Mouse (Mus musculus): ENCODE measurements at regions not wholly inside any gene's neighbourhood (a gene's known extent, or its start where the extent isn't known, plus 50 kb on each side); places are given as distances from the start of the nearest gene placed in this dataset.

DNA sequence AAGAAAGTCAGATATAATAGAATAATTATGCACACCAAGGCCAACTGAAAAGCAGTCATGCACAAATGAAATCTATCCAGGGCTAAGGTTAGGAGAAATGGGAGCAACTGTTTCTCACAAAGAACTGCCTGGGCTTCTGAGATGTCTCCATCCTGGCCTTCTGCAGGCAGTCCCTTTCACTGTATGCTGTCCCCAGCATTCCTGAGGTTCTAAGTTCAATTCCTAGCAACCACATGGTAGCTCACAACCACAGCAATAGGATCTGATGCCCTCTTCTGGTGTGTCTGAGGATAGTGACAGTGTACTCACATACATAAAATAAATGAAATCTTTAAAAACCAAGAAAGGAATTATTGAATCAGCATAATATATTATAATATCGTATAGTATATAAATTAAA lies 133.3 kb downstream of the Atxn7l3b start:
- no peak overlapping the region for H3K27ac ChIP-seq (replicated peaks)
- H3K4me1 ChIP-seq, result no peaks in the 10 kb centered on the region
- no peaks in the 10 kb centered on the region for H3K9me3 ChIP-seq (replicated peaks)
- no peak for ATAC-seq (ENCODE audit: low FRiP score)
- WGBS, result 93% methylated on average over 1 of the region's 1 CpGs
- H3K9ac ChIP-seq (replicated peaks), result no peak overlapping the region
- no peaks in the 10 kb centered on the region for H3K36me3 ChIP-seq
- no peaks in the 10 kb centered on the region for H3K27me3 ChIP-seq (replicated peaks)
- no peak overlapping the region for H3K4me3 ChIP-seq (replicated peaks)
- H3K4me2 ChIP-seq, result no peak overlapping the region

DNA sequence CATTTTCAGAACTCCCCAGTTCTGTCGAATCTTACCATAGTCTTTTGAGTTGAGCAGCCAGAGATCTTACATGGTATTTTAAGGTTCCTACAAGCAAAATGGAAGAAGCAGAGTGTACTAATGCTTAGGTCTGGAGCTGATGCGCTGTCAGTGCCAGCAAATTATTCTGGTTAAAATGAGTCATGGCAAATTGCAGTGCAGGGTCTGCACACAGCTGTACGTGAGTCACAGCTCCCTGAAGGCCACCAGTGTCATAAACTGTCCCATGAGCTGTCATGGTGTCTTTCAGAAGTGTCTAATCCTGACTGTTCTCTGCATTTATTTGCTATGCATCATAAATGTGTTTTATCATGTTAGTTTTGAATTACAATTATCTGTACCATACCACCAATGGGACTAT lies 140.6 kb downstream of the Atxn7l3b start:
- no peak overlapping the region for H3K4me3 ChIP-seq (replicated peaks)
- no peak overlapping the region for H3K9ac ChIP-seq (replicated peaks)
- 62% methylated on average over 3 of the region's 3 CpGs for WGBS
- no peaks in the 10 kb centered on the region for H3K9me3 ChIP-seq (replicated peaks)
- H3K27ac ChIP-seq (replicated peaks), result no peak overlapping the region
- no peaks in the 10 kb centered on the region for H3K27me3 ChIP-seq (replicated peaks)
- no peak for ATAC-seq (ENCODE audit: low FRiP score)
- no peaks in the 10 kb centered on the region for H3K36me3 ChIP-seq
- H3K4me2 ChIP-seq, result no peak overlapping the region
- no peaks in the 10 kb centered on the region for H3K4me1 ChIP-seq

DNA sequence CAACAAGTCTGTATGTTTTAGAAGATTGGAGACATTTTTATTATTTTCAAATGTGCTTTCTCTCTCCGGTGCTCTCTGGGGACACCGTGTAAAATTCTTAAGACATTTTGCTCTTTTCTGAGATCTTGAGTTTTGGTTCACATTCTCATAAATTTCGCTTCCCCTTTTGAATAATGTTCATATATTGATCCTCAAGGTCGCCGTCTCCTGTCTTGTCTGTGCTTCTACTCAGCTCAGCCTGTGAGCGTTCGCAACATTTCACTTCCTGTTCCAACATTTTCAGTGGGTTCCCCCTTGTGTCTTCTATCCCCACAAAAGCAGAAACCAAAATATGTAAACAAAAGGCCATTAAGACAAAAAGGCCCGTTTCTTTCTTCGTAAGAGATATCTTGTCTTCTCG lies 154.5 kb downstream of the Atxn7l3b start:
- Histone ChIP-seq H3K4me1 (no peaks in the 10 kb centered on the region), H3K27ac (replicated peaks) (no peak overlapping the region), H3K27me3 (replicated peaks) (no peaks in the 10 kb centered on the region), H3K4me3 (replicated peaks) (no peak overlapping the region), H3K36me3 (no peaks in the 10 kb centered on the region), H3K4me2 (no peak overlapping the region), H3K9me3 (replicated peaks) (no peaks in the 10 kb centered on the region), H3K9ac (replicated peaks) (no peak overlapping the region)
- no peak for ATAC-seq (ENCODE audit: low FRiP score)
- WGBS, result 92% methylated on average over 10 of the region's 10 CpGs

DNA sequence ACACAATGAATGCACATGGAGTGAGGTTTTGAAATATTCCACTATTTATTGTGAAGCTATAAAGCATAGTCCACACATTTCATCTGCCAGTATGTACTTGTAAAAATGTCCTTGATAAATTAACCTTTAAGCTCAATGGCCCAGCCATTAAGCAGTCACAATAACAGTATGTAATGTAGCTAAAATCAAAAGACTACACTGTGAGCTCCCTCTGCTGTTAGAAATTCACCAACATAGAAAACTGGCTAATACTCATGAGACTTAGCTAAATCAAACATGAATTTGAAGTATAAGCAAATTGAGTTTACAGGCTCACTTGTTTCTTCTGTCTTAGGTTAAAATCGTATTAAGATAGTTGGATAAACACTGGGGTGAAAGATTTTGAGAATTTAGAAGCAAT lies 182.1 kb downstream of the Atxn7l3b start:
- Histone ChIP-seq H3K4me3 (replicated peaks) (no peak overlapping the region), H3K9ac (replicated peaks) (no peak overlapping the region), H3K4me2 (no peak overlapping the region), H3K4me1 (no peaks in the 10 kb centered on the region), H3K27me3 (replicated peaks) (no peaks in the 10 kb centered on the region), H3K27ac (replicated peaks) (no peak overlapping the region), H3K36me3 (no peaks in the 10 kb centered on the region), H3K9me3 (replicated peaks) (no peaks in the 10 kb centered on the region)
- 71% methylated on average over 1 of the region's 1 CpGs for WGBS
- ATAC-seq (ENCODE audit: low FRiP score), result no peak

DNA sequence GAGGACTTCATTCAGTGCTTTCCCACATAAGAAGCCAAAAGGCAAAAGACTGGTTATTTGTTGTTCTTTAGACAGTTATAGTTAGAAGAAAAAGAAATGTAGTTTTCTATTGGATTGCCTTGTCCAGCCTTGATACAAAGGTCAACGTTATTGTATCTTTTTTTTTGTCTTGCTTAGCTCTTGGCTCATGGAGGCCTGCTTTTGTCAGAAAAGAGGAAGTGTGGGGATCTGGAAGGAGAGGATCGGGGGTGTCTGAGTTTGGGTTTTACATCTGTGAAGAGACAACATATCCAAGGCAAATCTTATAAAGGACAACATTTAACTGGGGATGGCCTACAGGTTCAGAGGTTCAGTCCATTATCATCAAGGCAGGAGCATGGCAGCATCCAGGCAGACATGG lies 185.3 kb downstream of the Atxn7l3b start:
- 86% methylated on average over 2 of the region's 2 CpGs for WGBS

DNA sequence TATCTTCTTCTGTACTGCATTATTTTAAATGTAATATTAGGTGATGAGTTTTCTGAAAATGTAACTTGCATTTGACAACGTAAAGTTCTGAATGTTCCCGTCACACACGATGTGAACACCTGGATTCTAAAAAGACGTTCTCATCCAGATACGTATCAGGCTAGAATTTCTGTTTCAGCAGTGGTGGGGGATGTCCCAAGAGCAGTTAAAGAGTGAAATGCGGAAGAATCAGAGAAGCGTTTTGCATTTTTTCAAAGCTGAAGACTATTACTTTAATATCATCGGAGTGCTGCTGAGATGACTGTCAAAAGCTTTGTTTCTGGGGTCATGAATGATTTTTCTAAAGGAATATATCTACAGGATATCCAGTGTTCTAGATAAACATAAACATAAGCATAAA lies 186.7 kb downstream of the Atxn7l3b start:
- H3K9me3 ChIP-seq (replicated peaks), result no peaks in the 10 kb centered on the region
- no peak overlapping the region for H3K4me3 ChIP-seq (replicated peaks)
- WGBS, result 93% methylated on average over 8 of the region's 8 CpGs
- no peak for ATAC-seq (ENCODE audit: low FRiP score)
- H3K36me3 ChIP-seq, result no peaks in the 10 kb centered on the region
- no peak overlapping the region for H3K9ac ChIP-seq (replicated peaks)
- no peak overlapping the region for H3K27ac ChIP-seq (replicated peaks)
- no peaks in the 10 kb centered on the region for H3K27me3 ChIP-seq (replicated peaks)
- H3K4me2 ChIP-seq, result no peak overlapping the region
- no peaks in the 10 kb centered on the region for H3K4me1 ChIP-seq

More for the DNA sequence above, 185.3 kb downstream of the Atxn7l3b start:
- no peak for ATAC-seq (ENCODE audit: low FRiP score)
- Histone ChIP-seq H3K36me3 (no peaks in the 10 kb centered on the region), H3K9me3 (replicated peaks) (no peaks in the 10 kb centered on the region), H3K4me1 (no peaks in the 10 kb centered on the region), H3K4me2 (no peak overlapping the region), H3K9ac (replicated peaks) (no peak overlapping the region), H3K27ac (replicated peaks) (no peak overlapping the region), H3K27me3 (replicated peaks) (no peaks in the 10 kb centered on the region), H3K4me3 (replicated peaks) (no peak overlapping the region)
